Comparison of ENCODE assay signal across 11 mouse cellular contexts in the genomic region with DNA sequence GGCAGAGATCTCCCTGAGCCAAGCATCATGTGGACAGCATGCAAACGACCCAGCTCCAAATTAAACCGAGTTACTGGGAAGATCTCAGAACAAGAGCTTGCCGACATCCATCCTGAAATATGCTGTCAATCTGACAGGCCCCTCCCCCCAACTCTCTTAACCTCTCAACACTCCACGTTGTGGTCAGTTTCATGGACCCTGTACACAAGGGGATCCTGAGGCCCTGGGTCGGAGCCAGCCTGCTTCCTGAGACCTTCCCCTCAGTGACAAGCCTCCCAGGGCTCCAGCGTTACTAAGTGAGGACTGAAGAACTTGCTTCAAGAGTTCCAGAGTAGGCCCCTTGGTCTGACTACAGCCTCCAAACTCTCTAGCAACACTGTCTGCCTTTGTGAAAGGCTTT. TPM values are rescaled to one million over a fixed set of nuclear protein-coding genes. Genes with fewer than 3 reads are reported as not detected.
"Had no signal": no experiment of that assay in that cellular context is flagged by ENCODE, and none has a peak within 500 bp of the region (broad histone marks: within the 10 kb centered on the region; RNA-seq: fewer than 3 reads in every experiment).

No protein-coding gene starts in this region.

- H3K9me3 ChIP-seq: limb, embryonic 13.5 days; neural tube, embryonic 13.5 days had no signal

- H3K4me1 ChIP-seq: limb, embryonic 13.5 days had no signal

- H3K27me3 ChIP-seq: neural tube, embryonic 13.5 days had no signal

- H3K4me3 ChIP-seq: limb, embryonic 13.5 days; neural tube, embryonic 13.5 days had no signal

- DNase-seq: kidney, adult 18-20 months; kidney, postnatal 10 days; left cerebral cortex, postnatal 4 days; lung, adult 18-20 months; thymus, postnatal 36 days had no signal

- H3K9ac ChIP-seq: limb, embryonic 13.5 days; liver, embryonic 14.5 days had no signal

- H3K4me2 ChIP-seq: limb, embryonic 13.5 days; neural tube, embryonic 13.5 days had no signal

- H3K36me3 ChIP-seq: limb, embryonic 13.5 days had no signal

- H3K27ac ChIP-seq: limb, embryonic 13.5 days; liver, embryonic 14.5 days had no signal

RNA-seq across cellular contexts. Expression of gene Disp3, which starts 48.8 kb away (rescaled TPM):
- total RNA-seq: liver, adult 2 months; megakaryocyte-erythroid progenitor cell, adult 5-6 weeks had no signal
- polyA plus RNA-seq: liver, adult 2 months; liver, embryonic 14.5 days; thymus, postnatal 0 days had no signal
